Mouse (Mus musculus) splenic B cell, adult 2 months (primary cell): ENCODE results near the gene Fbxw9.
A peak's percentile ranks its signal among the peaks of the same experiment; 100 is the strongest.
"Not testable (repeated sequence)": the region's sequence is repeated elsewhere in the genome, so short reads cannot be mapped to it uniquely, and the experiment has no call there.

Experiments used
- DNase-seq: peaks from one replicate; pipeline ENCODE4 v3.0.0-alpha.2; 2011; ENCODE audit warnings: low read depth, low spot score
- H3K27me3 ChIP-seq: 2 replicates; pipeline ENCODE4 v1.6.1; 2012; ENCODE audit warnings: mild to moderate bottlenecking, low read length, moderate library complexity, mixed read lengths; ENCODE audit not compliant: control insufficient read depth, poor library complexity, insufficient read depth, severe bottlenecking
- H3K36me3 ChIP-seq: 2 replicates; pipeline ENCODE4 v1.6.1; 2012; ENCODE audit warnings: mild to moderate bottlenecking, low read length, moderate library complexity, mixed read lengths; ENCODE audit not compliant: control insufficient read depth, poor library complexity, insufficient read depth, severe bottlenecking

The Fbxw9 gene

DNA sequence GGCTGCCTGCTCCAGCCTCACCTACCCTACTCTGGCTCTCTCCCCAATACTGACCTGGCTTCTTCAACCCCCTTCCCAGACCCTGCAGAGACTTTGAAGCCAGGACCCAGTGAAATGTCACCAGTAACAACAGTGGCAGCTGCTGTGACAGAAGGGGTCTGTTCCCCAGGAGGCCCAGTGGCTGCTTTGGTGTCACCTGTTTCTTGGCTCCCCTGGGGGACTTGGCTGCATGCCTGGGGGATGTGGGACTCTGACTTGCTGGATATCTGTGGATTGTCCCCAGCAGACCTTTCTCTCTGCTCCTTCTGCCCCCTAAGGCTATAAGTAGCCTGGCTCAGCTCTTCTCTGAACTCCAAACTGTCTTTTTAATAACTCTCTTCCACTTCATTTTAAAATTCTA lies 8.1 kb downstream of the Fbxw9 start, which contains the start of gene Gm5741:
Gene Gm5741 (minus strand): TSS at position 1 of the 400 bp plus-strand sequence.
- no peaks in the 10 kb centered on the region for H3K27me3 ChIP-seq
- no peaks in the 10 kb centered on the region for H3K36me3 ChIP-seq
- no peak for DNase-seq

DNA sequence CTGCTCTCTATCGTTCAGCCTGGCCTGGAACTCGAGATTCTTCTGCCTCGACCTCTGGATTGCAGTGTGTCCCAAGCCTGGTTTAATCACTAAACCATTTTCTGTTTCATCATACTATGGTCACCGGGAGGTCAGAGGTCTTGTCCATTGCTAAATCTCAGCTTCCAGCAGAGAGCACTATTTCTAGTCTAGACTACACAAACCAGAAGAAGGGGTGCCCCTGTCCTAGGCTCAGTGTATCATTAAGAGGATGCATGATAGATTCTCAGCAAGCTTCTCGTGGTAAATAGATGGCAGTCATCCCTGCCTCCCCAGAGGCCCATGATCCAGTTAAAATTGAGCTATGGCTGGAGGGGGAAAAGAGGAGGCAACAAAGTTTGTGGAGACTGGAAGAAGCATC lies 11.2 kb downstream of the Fbxw9 start:
- H3K27me3 ChIP-seq: no peaks in the 10 kb centered on the region
- peaks cover 8% of the 10 kb centered on the region for H3K36me3 ChIP-seq
- DNase-seq: no peak

DNA sequence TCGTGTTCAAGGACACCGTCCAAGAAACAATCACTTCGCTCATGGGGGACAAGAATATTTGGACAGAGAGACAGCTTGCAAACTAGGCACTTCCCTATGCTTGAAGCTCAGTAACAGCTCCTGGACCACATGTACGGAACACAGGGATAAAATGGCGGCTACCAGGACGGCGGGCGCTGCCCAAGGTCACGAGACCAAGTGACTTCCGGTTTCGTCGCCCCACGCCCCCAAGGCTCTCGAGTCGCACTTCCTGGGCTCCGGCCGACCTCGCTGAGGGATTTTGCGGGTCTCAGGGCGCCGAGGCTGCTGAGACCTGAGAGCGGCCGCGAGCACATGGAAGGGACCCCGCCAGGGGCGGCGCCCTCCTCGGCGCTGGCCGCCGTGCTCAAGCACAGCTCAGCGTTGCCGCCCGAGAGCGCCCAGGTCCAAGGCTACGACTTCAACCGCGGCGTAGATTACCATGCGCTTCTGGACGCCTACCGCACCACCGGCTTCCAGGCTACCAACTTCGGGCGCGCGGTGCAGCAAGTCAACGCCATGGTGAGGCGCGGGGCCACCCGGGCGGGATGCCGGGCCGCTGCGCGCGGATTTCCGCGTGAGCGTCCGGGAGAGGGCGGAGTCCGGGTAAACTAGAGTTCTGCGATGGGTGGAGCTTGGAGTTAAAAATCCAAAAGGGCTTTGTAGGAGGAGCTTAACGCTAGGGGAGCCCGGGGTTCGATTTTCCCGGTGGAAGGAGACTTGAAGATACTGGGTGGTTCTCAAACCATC lies 11.8 kb downstream of the Fbxw9 start, which contains the start of gene Dhps:
Gene Dhps (plus strand): TSS at position 244 of the 768 bp plus-strand sequence.
- peak; percentile 94 for DNase-seq
- Histone ChIP-seq H3K27me3 (no peaks in the 10 kb centered on the region), H3K36me3 (peaks cover 8% of the 10 kb centered on the region)

DNA sequence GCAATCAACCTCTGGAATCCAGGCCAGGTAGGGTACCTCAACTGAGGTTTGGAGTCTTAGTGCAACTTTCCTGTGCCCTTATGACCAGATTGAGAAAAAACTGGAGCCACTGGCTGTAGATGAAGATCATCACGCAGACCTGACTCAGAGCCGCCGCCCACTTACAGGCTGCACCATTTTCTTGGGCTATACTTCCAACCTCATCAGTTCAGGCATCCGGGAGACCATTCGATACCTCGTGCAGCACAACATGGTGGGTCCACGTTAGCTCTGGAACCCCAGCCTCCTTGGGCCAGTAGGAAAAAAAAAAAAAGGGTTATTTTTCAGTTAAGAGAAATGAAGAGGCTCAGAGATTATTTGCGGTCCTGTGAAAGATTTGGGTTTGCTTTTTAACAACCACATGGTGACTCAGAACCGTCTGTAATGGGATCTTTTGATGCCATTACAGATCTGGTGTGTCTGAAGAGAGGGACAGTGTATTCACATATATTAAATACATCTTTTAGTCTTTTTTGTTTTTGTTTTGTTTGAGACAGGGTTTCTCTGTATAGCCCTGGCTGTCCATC lies 12.6 kb downstream of the Fbxw9 start:
- H3K36me3 ChIP-seq: peaks cover 8% of the 10 kb centered on the region
- H3K27me3 ChIP-seq: no peaks in the 10 kb centered on the region
- DNase-seq: no peak

DNA sequence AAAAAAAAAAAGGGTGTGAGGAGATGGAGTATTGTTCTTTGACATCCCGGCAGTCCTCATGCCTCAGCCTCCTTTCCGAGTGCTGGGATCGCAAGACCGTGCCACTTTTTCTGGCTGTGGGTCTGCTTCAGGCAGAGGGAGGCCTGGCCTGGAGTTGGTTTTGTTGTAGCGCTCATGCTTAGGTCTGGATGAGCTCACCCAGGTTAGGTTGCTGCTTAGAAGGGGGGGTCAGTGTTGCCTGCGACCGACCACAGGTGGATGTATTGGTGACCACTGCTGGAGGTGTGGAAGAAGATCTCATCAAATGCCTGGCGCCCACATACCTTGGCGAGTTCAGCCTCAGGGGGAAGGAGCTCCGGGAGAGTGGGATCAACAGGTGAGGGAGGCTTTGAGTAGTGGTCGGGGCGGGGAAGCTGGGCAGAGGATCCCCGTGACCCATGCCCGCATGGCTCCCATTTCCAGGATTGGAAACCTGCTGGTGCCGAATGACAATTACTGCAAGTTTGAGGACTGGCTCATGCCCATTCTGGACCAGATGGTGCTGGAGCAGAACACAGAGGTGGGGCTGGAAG lies 13.3 kb downstream of the Fbxw9 start:
- Histone ChIP-seq H3K27me3 (no peaks in the 10 kb centered on the region), H3K36me3 (peaks cover 8% of the 10 kb centered on the region)
- no peak for DNase-seq

DNA sequence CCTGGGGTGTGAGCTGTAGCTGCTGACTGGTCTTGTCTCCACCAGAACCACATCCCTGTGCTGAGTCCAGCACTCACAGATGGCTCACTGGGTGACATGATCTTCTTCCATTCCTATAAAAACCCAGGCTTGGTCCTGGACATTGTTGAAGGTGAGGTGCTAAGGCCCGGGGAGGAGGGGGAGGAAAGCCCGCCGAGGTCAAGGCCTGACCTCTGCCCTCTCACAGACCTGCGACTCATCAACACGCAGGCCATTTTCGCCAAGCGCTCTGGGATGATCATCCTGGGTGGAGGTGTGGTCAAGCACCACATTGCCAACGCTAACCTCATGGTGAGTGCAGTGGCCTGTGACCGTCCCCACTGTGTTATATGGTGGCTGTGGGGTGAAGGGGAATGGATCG lies 14.3 kb downstream of the Fbxw9 start:
- no peaks in the 10 kb centered on the region for H3K27me3 ChIP-seq
- H3K36me3 ChIP-seq: peaks cover 8% of the 10 kb centered on the region
- no peak for DNase-seq

DNA sequence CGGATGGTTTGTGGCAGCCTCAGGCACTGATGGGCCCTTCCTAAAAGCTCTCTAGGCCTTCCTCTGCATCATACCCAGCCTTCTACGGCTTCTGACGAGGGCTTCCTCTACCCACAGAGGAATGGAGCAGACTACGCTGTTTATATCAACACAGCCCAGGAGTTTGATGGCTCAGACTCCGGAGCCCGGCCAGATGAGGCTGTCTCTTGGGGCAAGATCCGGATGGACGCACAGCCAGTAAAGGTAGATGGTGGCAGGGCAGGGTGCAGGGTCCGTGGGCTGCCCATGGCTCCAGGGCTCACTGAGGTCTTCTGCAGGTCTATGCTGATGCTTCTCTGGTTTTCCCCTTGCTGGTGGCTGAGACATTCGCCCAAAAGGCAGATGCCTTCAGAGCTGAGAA lies 14.8 kb downstream of the Fbxw9 start:
- Histone ChIP-seq H3K27me3 (no peaks in the 10 kb centered on the region), H3K36me3 (peaks cover 8% of the 10 kb centered on the region)
- DNase-seq: no peak

DNA sequence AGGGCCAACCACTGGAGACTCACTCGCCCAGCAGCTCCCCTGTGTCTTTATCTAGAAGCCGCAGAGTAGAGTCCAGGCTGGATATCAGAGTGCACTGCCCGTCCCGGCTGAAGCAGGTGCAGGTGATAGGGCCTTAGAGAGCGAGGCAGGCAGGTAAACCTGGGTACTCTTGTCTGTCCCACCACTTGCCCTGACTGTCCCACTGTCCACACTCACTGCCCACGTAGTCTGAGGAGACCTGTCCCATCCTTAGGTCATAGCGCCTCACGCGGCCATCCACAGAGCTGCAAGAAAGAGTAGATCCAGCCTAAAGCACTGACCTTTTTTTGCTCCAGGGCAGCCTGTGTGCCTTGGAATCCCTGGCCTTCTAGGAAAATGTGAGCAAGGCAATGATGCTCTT lies 16.1 kb downstream of the Fbxw9 start:
- no peaks in the 10 kb centered on the region for H3K27me3 ChIP-seq
- no peak for DNase-seq
- peaks cover 8% of the 10 kb centered on the region for H3K36me3 ChIP-seq

DNA sequence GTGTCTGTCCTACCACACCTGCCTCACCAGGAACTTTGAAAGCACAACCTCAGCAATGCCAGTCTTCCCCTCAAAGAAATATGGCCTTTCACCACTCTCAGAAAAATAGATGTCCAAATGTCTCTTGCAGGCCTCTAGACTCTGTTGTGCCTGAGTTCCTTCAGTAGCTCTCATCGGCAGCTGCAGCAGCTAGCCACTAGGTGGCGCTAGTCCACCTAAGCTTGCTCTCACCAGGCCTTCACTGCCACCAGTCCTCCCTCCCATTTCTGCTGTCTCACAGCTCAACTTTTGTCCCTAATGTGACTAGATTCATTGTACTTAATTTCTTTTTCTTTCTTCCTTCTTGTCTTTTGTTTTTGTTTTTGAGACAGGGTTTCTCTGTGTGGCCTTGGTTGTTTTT lies 17.1 kb downstream of the Fbxw9 start:
- no peaks in the 10 kb centered on the region for H3K27me3 ChIP-seq
- peaks cover 8% of the 10 kb centered on the region for H3K36me3 ChIP-seq
- DNase-seq: peak; percentile 90

DNA sequence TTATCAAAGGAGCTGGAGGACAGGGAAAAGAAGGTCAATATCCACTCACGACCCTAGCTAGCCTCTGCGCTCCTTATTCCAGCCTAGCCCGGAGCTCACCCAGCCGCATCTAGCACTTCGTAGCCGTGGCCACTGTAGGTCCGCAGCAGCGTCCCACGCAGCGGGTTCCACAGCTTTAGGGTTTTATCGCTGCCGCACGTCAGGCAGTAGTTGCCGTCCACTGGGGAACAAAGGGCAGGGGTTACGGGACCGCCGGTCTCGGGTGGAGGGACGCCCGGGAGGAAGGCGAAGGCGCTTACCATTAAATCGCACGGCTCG lies 20.3 kb downstream of the Fbxw9 start:
- H3K27me3 ChIP-seq: no peaks in the 10 kb centered on the region
- no peaks in the 10 kb centered on the region; the same call in 1 of the 2 replicates for H3K36me3 ChIP-seq
- no peak for DNase-seq

DNA sequence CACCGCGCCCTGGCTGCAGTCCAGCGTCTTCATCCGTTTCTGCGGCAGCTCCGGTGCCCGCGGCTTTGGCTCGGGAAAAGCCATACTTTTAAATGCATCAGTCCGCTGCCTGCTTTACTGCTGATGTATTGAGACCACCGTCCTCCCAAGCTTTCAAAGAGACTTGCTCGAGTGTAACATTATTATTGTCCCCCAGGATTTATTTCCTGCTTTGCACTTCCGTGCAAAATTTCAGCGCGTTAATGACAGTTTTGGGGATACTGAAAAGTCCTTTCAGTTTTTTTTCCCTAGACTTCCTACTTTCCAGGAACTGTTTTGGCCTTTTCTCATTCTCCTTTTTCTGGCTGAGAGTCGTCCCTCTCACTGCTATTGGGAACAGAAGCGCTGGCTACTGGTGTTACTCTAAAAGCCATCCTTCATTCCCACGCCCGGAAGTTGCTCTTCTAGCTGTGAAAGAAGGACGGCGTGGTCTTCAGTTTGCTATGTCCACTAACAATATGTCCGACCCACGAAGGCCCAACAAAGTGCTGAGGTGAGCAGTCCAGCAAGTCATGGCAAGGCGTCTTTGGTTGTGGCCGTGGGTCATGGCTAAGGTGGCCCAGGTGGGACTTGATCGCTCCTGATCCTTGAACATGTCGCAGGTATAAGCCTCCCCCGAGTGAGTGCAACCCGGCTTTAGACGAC lies 20.8 kb downstream of the Fbxw9 start, which contains the start of gene Wdr83os:
Gene Wdr83os (plus strand): TSS at position 209 of the 684 bp plus-strand sequence.
- Histone ChIP-seq H3K36me3 (no peaks in the 10 kb centered on the region; the same call in 1 of the 2 replicates), H3K27me3 (no peaks in the 10 kb centered on the region)
- peak; percentile 77 for DNase-seq

DNA sequence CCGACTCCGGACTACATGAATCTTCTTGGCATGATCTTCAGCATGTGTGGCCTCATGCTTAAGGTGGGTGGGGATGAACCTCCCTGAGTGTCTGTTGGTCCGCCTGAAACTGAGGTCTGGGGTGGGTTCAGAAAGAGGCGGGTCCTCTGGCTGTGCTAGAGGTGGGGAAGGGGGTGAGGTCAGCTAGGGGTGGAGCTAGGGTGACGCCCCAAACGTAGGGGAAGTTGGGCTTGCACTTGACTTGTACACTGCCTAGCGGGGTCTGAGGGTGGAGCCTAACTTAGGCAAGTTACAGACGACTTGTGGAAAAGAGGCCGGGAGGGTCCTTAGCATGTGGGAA lies 21.3 kb downstream of the Fbxw9 start, which contains the start of gene Wdr83:
Gene Wdr83 (minus strand): TSS at position 91 of the 340 bp plus-strand sequence.
- DNase-seq: peak; percentile 82

DNA sequence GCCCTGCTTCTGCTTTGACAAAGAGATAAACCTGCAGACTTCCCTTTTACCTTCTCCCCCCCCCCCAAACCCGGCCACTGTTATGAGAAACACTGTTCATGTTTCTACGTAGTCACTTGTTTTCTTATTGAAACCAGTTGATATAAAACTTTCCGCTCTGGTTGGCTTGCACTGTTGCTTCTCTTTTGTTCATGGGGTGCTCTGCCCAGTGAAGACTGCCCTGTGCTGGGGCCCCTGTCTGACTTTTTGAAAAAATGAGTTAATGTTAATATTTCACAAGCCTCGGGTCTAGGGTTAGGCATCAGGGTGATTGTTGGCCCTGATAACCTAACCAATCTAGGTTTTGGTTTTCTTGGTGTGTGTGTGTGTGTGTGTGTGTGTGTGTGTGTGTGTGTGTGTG lies 22.3 kb downstream of the Fbxw9 start:
- DNase-seq: peak; percentile 39
- not testable (repeated sequence) for H3K36me3 ChIP-seq, H3K27me3 ChIP-seq

More for the DNA sequence above, 21.3 kb downstream of the Fbxw9 start, which contains the start of gene Wdr83:
- Histone ChIP-seq H3K27me3 (no peaks in the 10 kb centered on the region), H3K36me3 (no peaks in the 10 kb centered on the region; the same call in 1 of the 2 replicates)

DNA sequence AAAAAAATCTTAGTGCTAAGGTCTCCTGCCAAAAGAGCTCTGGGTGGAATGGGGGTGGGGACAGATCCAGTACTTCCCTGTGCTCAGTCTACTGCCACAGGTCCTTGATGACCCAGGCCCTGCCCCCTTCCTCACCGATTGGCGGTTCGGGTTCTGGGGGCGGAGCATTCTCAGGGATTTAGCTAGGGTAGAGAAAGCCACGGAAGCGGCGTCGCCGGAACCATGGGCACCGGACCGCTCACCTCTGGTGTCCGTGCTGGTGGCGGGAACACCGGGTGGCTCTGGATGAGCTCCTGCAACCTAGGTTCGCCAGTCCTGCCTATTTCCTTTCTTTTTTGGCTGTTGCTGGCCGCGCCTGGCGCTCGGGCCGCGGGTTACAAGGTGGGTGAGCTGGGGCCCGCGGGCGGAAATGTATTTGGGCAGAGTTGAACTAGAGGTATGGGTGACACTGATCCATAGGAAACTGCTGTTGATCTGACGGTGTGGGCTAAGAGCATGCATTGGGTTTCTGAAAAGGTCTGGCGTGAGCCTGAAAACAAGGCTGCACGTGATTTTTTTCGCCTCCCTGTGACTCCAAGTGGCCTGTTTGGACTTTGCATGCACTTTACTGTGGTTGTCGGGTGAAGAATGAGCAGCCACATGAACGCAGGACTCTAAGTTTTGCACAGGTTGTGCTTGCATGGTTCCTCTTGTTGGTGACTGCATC lies 23.4 kb downstream of the Fbxw9 start, which contains the start of gene Man2b1:
Gene Man2b1 (plus strand): TSS at position 163 of the 706 bp plus-strand sequence.
- DNase-seq: peak; percentile 89
- H3K36me3 ChIP-seq: peaks cover 2% of the 10 kb centered on the region
- no peaks in the 10 kb centered on the region for H3K27me3 ChIP-seq
